Mouse (Mus musculus): ENCODE measurements around the gene Rps12-ps3.

Rps12-ps3 gene

DNA sequence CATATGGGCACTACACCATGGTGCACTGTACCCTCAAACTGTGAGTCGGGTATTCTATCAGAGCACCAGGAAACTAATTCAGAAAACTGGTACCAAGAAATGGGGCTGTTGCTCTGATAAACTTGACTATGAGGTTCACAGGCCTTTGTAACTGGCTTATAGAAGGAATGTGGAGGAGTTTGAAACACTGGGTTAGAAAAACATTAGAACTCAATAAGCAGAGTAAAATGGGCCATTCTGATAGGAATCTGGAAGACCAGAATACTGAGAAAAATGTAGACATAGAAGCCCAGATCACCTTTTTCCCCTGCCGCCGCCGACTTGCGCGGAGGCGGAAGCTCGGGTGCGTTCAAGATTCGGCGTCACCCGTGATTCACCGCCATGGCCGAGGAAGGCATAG, at the start of gene Rps12-ps3:
Gene Rps12-ps3, plus strand, starts transcription at position 301 of the 400 bp plus-strand sequence.
- DNase-seq (ENCODE audit: low spot score in 2 of 2) = no peak

DNA sequence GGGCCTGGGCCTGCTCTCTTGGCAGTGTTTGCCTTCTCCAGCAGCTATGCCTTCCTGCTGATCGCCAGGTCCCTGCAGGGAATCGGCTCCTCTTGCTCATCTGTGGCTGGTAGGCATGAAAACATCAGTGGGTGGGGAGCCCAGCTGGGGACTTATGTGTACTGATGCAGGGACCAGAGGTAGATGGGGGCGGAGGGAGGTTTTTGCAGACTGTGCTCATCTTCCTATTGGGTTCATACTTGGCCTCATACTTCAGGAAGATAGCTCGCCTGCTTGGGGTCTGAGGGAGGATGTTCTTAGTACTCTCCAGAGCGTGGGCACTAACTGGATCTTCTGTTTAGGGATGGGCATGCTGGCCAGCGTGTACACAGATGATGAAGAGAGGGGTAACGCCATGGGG, 48.9 kb upstream of the Rps12-ps3 start:
- no peak for DNase-seq (ENCODE audit: low spot score in 2 of 2)

DNA sequence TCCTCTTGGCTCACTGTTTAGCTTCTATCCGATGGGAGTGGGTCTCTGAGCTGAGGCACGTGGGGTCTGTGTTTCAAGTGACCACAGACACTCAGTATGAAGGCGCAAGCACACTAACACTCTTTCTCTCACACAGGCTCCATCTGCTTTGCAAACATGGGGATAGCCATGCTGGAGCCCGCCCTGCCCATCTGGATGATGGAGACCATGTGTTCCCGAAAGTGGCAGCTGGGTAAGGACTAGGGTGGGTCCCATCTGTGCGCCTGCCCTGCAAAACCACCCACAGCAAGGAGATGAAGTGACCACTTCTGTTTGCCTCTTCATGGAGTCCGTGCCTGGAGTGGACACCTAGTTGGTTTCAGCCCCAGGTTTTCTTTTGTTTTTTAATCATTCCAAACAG, 45.7 kb upstream of the Rps12-ps3 start:
- no peak for DNase-seq (ENCODE audit: low spot score in 2 of 2)

DNA sequence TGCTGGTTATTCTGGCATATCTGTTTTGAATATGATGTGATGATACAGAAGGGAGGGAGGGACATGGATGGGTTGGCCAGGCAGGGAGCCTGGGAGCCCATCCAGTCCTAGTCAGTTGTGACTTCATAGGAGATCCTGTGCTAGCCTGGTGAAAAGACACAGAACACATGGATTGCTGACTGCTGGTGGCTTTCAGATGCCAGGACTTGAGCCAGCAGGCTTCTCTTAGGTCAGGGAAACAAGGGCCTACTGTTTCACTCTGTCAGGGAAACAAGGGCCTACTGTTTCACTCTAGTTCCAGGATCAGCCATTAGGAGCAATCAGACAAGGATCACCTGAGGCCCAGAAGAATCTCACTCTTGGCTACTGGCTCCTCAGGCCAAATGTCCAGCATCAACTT, 41.2 kb upstream of the Rps12-ps3 start:
- no peak for DNase-seq (ENCODE audit: low spot score in 2 of 2)

DNA sequence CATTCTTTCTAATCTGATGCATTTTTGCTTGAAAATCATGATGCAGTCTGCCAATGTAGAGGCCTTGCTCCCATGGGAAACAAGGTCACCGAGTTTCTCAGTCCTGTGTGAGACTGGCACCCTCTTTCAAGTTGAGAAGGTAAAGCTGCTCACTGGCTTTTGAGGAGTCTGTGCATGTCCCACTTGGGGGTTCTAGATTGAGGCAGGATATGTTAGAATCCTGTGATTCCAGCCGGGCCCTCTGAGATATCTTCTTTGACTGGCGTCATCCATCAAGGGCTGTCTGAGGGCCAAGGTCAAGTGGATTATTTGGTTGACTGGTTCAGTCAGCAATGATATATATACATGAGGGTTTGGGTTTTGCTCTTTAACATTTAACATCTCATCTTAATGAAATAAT, 40.1 kb upstream of the Rps12-ps3 start:
- DNase-seq (ENCODE audit: low spot score in 2 of 2) = no peak

DNA sequence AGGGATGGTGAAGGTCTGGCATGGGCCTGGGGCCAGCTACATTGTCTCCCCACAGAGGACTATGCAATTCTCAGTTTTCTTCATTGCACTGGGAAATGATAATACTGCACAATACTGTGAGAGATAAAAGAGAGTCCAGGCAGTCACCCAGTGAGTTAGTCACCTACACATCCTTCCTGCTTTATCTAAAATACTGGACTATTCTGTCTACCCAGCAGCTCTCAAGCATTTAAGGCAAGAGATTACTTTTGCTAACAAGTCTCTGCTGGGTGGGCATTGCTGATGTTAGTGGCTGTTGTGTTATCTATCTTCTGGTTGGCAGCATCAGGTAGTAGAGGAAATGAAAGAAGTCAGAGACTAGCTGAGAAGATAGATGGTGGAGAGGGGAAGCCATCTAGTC, 33.0 kb upstream of the Rps12-ps3 start:
- peak in 1 of 2 experiments; percentile 7 for DNase-seq (ENCODE audit: low spot score in 2 of 2)

DNA sequence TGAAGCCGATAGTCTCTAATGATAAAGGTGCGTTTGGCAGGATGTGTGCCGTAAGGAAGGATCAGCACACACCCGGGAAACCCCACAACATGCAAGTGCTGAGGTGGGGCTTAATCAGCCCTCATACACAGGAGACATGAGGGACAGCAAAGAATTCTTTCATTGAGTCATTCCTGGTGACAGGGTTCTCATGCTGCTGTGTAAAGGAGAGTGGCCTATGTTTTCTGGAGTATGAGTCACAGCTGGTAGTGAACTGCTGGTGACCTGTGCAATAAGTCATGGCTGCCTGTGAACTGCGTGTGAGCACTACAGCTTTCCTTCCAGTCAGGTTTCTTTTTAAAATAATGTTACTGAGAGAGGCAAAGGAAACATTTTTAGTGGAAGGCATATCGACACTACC, 32.3 kb upstream of the Rps12-ps3 start:
- peak in 1 of 2 experiments; percentile 8 for DNase-seq (ENCODE audit: low spot score in 2 of 2)

DNA sequence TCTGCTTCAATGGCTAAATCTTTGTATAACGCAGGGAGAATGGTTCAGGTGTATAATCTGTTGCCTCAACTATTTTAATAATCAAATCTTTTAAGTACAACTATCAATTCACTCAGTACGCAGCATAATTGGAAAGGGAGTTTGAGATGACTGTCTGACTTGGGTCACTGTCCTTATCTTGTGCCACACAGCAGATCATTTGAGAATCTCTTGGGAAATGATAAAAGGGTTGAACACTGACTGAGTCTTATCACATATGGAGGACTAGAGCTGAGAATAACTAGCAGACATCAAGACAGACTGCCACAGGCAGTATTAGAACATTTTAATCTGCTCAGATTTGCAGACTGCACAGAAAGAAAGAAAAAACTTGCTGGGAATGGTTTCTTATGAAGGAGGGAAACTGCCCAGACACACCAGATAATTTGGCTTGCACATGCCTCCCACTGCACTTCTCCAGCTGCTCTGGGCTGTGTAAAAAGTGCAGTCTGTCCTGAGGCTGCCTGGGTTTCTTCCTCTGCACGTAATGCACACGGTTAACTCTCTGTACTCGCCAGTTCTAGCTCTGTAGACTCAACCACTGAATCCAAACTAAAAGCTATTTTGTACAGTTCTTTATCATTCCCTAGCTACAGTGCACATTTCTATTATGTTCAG, 29.8 kb upstream of the Rps12-ps3 start:
- peak in 1 of 2 experiments; percentile 6 for DNase-seq (ENCODE audit: low spot score in 2 of 2)

DNA sequence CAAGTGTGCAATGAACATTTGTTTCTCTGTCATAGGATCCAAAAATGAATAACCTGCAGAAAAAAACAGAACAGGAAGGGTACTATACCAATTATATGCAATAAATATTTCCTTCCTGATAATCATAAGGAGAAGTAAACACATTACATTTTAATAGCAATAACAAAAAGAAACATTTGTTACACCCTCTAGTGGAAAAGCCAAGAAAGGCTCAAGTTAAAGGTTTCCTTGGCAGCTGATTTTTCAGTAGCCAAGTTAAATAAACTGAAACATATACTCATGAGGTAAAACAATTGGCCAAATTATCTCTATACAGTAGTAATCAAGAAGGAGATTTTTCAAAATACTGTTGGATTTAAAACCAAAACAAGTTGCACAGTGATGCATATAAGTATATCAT, 6.8 kb upstream of the Rps12-ps3 start:
- no peak for DNase-seq (ENCODE audit: low spot score in 2 of 2)

DNA sequence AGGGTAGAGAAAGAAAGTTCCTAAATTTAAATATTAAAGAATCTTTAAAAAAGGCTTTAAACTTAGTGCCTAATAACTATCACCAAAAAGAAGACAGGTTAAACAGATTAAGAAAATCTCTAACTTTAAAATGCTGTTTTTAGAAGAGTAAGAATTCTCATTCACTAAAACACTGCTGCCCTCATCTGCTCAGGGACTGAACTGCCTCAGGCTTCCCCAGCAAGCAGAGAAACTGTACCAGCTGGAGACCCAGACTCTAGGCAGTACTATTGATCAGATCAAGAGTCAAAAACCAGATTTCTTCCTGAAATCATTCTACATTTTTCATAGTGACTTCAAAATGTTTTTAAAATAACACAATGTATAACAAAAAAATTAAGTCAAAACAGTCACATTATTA, 5.5 kb upstream of the Rps12-ps3 start:
- DNase-seq (ENCODE audit: low spot score in 2 of 2) = no peak

DNA sequence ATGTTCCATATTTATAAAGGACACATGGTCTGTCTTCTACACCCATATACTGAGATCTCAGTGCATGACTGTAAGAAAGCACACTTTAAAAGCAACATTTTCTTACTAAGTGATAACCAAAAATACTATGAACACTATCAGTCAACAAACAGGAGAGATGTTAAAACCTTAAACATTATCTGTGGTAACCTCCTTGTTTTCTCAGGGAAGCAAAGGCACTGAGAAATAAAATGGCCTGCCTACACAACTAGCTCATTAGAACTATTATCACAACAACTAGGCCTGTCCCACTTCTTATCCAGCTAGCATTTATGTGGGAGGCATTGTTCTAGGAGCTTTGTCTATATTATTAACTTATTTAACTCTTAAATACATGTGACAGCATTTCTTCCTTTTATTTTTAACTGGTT, 8.7 kb downstream of the Rps12-ps3 start:
- DNase-seq (ENCODE audit: low spot score in 2 of 2) = no peak

DNA sequence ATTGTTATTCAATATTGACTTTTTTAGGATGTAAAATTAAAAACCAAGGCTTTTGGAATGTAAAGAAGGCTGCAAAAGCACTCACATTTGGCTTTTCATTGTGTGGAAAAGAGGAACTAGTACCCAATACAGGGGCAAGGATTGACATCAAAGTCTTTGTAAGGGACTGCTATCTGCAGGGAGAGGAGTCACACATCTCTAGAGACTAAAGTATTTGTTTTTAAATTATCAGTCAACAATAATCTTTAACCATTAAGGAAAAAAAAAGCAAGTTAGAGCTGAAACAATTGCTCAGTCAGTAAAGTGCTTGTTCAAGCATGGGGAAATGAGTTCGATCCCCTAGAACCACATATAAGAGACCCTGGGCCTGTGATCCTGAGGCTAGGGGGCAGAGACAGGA, 14.6 kb downstream of the Rps12-ps3 start:
- no peak for DNase-seq (ENCODE audit: low spot score in 2 of 2)

DNA sequence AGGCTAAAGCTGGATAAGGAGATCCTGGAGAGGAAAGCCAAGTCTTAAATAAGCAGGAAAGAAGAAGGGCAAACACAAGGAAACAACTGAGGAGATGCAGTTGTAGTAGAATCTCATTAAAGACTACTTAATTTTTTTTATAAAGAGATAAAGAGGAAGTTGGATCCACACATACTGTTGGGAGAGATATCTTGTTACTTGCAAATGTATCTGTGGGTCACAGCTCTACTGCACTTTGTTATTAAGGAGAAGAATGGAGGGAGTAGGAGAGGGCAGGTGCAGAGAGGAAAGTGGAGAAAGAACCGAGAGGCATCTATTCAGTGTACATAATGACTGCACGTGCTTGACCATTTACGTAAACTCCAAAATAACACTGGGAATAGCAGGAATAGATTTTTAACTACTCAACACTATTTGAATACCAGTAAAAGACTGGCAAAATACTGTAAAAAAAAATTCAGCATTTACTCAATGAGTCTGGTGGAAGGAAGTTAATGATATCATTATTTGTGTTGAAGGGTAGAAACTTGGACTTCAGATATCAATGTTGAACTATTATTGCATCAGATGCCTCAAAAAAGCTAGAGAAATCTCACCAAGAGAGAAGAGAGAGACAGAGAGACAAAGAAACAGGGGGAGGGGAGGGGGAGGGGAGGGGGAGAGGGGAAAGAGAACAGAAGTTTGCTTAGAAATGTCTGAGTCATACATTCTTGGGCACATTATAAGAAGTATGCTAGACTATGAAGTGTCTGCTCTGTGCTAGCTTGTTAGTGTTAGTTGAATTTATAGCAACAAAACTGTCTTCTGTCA, 16.0 kb downstream of the Rps12-ps3 start:
- DNase-seq (ENCODE audit: low spot score in 2 of 2) = no peak

DNA sequence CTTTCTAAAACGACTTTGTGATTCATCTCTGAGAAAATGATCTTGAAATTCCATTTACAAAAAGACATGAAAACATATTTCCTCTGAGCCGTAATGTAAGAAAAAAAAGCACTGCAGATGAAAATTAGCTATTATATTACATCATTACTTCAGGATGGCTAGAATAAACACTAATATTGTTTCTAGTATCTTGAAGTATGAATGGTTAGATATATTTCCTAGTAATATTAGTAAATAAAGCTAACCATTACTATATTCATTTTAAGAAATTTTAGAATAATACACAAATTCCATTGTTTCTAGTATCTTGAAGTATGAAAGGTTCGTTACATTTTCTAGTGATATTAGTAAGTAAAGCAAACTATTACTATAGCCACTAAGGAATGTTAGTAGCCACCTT, 17.8 kb downstream of the Rps12-ps3 start:
- no peak for DNase-seq (ENCODE audit: low spot score in 2 of 2)

DNA sequence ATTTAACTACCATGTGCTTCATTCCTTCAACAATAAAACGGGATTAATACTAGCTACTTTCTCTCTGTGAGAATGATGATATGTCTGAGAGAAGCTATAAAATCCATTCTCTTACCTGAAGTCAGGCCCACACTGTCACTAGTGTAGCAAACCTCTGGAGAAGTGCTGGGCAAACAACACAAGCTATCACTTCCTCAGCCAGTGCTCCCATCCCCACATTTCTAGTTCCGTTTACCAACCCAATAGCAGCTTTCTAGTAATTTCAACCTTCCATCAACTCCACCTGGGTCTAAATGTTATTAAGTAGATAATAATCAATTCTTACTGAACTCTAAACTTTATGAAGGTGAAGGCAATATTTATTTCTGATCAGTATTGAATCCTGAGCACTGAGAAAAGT, 20.9 kb downstream of the Rps12-ps3 start:
- no peak for DNase-seq (ENCODE audit: low spot score in 2 of 2)

DNA sequence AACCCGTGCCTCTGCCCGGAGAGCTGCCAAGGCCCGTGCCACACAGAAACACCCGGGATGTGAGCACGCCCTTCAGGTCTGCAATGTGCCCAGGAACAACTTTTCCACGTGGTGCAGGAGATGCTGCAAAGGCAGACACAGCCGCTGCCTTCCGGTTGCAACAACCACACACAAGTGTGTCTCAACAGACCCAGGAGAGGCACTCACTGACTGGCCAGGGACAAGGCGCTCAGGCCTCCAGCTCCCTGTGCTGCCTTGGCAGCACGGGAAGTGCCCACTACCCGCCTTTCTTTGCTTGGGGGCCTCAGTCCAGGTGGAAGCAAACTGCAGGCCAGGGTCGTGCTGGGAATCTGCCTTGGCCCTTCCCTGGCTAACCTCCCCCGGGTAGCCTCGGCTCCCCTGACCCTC, 22.2 kb downstream of the Rps12-ps3 start:
- DNase-seq (ENCODE audit: low spot score in 2 of 2) = peak; percentile 51 to 77

DNA sequence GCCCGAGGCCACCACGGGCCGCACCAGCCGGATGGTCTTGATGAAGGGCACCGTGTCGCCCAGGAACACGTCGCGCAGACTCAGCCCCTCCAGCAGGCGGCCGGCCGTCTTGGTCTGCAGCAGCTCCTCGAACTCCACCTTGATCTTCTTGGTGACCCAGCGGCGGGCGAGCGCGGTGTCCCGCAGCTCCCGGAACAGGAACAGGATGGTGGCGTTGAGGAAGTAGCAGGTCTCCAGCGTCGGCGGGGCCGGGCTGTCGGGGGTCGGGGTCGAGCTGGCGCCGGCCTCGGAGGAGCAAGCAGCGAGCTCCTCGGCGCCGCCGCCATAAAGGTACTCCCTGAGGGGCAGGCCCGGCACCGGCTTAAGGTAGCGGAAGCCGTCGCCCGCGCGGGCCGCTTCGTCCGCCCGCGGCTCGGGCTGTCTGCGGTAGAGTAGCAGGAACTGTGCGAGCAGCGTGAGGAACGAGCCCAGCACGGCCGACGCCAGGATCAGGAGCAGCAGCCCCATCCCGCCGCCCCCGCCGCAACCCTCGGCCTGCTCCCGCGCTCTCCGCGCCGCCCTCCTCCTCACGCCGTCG, 23.1 kb downstream of the Rps12-ps3 start:
- DNase-seq (ENCODE audit: low spot score in 2 of 2) = peak; percentile 72 to 89

DNA sequence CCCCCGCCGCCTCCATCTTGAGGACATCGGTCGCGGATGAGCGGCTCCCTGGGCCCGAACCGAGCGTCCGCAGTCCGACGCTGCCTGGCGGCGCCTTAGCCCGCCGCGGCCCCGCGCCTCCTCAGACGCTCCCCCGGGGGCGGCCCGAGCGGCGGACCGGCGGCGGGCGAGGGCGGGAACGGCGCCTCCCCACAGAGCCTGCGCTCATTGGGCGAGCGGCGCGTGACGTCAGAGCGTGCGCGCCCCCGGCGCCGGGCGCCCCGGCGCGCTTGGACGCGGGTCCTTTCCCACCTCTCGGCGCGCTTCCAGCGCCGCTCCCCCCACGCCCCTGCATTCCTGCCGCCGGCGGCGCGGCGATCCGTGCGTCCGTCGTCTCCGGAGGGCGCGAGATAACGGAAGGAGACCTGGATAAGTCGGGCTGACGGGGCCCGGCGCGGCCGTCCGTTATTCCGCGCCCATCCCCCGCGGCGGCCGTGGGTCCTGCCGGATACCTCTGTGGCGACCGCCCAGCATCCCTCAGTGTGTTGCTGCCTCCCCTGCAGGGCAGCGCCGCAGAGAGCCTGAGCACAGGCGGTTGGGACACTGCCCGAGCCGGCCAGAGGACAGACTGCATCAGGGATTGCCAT, 23.7 kb downstream of the Rps12-ps3 start, which contains the start of gene Pdzd8:
Gene Pdzd8, minus strand, starts transcription at position 123 of the 626 bp plus-strand sequence.
- DNase-seq (ENCODE audit: low spot score in 2 of 2) = peak; percentile 89 to 95

DNA sequence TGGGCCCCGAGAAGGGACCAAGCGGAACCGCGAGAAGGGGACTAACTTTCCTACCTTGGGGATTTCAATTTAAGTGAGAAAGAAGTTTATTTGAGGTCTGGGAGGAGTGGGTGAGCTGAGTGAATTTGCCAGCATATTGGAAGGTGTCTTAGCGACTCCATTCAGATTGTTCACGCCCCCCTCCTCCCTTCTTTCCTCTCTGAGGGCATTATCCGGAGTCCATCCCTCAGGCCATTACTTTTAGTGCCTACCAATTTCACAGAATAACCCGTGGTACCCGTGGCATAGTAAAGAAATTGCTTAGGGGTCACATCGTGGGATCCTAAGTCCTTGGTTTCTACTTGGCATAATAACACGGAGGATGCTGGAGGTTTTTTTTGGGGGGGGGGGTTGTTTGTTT, 24.2 kb downstream of the Rps12-ps3 start:
- no peak for DNase-seq (ENCODE audit: low spot score in 2 of 2)

DNA sequence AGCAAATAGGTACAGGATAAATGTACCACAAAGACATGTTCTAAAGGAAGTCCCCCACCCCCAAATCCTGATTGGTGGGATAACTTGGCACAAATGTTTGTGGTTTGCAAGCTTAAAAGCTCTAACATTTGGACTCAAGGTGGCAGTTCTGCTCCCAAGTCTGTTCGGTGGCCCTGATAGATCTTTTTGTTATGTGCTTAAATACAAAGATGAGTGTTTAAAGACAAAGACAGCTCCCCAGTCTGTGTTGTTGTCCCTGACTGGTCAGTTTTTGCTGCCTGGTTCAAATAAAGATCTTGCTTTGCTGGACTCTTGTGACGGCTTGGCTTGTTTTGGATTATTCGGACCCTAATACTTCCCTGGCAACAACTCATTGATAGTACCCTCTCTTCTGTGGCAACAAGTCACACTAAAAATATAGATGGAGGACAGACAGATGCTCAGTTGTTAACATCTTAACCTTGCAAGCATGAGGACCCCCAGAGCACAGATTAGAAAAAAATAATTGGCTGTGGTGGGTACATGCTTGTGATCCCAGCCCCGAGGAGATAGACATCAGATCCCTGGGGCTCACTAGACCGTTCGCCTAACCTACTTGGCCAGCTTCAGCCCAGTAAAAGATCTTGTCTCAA, 27.4 kb downstream of the Rps12-ps3 start:
- DNase-seq (ENCODE audit: low spot score in 2 of 2) = no peak

DNA sequence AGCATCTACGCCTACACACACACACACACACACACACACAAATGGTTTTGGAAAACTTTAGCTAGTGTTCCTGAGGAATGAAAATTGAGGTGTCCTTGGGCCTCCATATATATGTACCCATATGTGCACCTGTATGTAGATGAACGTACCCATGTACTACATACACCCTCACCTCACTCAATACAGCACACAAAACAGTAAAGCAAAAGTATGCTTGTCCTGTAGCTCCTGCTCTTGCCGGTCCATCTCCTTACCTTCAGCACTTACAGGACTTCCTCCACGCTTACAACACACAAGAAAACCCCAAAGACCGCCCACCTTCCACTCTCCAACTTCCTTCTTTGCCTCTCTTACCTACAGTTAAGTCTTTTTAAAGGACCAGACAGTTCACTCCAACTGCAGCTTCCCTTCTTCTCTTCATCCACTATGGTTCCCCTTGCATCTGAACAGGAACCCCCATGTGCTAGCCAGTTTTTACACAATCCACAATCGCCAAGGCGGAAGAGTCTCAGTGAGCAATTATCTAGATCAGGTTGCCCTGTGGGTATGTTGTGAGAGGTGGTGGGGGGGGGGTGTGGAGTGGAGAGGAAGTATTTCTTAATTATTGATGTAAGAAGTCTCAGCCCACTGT, 28.3 kb downstream of the Rps12-ps3 start:
- DNase-seq (ENCODE audit: low spot score in 2 of 2) = no peak

Measured in spleen, postnatal 4 days (tissue).